Mouse (Mus musculus) liver, embryonic 14.5 days (tissue): Measurements from ENCODE around the gene Foxred2.

Source experiments
- CTCF ChIP-seq: IDR thresholded peaks from 2 replicates; pipeline ENCODE4 v1.5.1; 2016; ENCODE audit warnings: antibody characterized with exemption, low read depth, control low read depth
- EP300 ChIP-seq: IDR thresholded peaks from 2 replicates; pipeline ENCODE4 v1.6.1; 2016; ENCODE audit warnings: antibody characterized with exemption, low read depth

DNA sequence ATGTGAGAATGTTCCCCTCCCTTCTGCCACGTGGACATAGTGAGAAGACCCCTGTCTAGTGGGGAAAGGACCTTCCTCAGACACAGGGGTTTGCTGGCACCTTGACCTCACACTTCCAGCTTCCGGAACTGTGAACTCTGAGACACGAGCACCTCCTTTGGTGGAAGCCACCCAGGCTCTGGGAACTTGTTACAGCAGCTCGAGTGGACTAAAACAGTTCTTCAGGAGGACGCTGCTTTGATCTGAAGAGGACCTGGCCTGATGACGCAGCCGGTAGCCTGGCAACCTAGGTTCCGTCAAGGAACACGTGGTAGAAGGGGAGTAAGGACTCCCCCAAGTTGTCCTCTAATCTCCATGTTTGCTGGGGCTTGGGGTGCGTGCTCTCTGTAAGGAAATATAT, 64.1 kb downstream of the Foxred2 start:
- TF ChIP-seq CTCF: no peak
- TF ChIP-seq EP300: no peak
